Mouse (Mus musculus) limb, embryonic 11.5 days (tissue): ENCODE results near the gene Rgs12. TPM values are rescaled to one million over a fixed set of nuclear protein-coding genes. Genes with fewer than 3 reads are reported as not detected.
A peak's percentile ranks its signal among the peaks of the same experiment; 100 is the strongest.

Experiments
- ATAC-seq: fragments of 200-750 bp; cut with Nextera tagmentation; 2 replicates; pipeline ENCODE4 v1.8.0; 2017; ENCODE audit warnings: low read depth; ENCODE audit not compliant: insufficient number of reproducible peaks, low FRiP score, low TSS enrichment
- DNase-seq: peaks from one replicate; pipeline ENCODE4 v3.0.0-alpha.2; 2015; ENCODE audit warnings: low spot score
- H3K27ac ChIP-seq: fragments of 300-500 bp; sonication (generic); replicated peaks from 2 replicates; pipeline ENCODE4 v1.5.1; 2014; ENCODE audit warnings: low read depth, mild to moderate bottlenecking, low read length
- H3K27me3 ChIP-seq: fragments of 300-500 bp; sonication (generic); 2 replicates; pipeline ENCODE4 v1.6.1; 2014; ENCODE audit warnings: mild to moderate bottlenecking, low read length, mixed read lengths; ENCODE audit not compliant: control insufficient read depth, insufficient read depth
- H3K36me3 ChIP-seq: fragments of 300-500 bp; sonication (generic); 2 replicates; pipeline ENCODE4 v1.6.1; 2014; ENCODE audit warnings: mild to moderate bottlenecking, low read length, moderate library complexity, mixed read lengths; ENCODE audit not compliant: control insufficient read depth, insufficient read depth
- H3K4me1 ChIP-seq: fragments of 300-500 bp; sonication (generic); 2 replicates; pipeline ENCODE4 v1.6.1; 2014; ENCODE audit warnings: low read length, mixed read lengths; ENCODE audit not compliant: control insufficient read depth, insufficient read depth
- H3K4me2 ChIP-seq: fragments of 300-500 bp; sonication (generic); 2 replicates; pipeline ENCODE4 v1.6.1; 2014; ENCODE audit warnings: low read depth, mild to moderate bottlenecking, moderate library complexity; ENCODE audit not compliant: severe bottlenecking
- H3K4me3 ChIP-seq: fragments of 300-500 bp; sonication (generic); 2 replicates; pipeline ENCODE4 v1.5.1; 2014; ENCODE audit warnings: low read depth, low read length
- H3K9ac ChIP-seq: fragments of 300-500 bp; sonication (generic); 2 replicates; pipeline ENCODE4 v1.6.1; 2014; ENCODE audit warnings: mild to moderate bottlenecking, low read length
- H3K9me3 ChIP-seq: fragments of 300-500 bp; sonication (generic); 2 replicates; pipeline ENCODE4 v1.6.1; 2016; ENCODE audit warnings: low read length; ENCODE audit not compliant: control insufficient read depth
- WGBS: fragments of 180-500 bp; shearing (Covaris S2); extraction: QIAGEN DNeasy Blood & Tissue Kit; methylation state at CpG from one replicate; pipeline ENCODE4 v1.1.7; 2014; 5-methylcytosine and 5-hydroxymethylcytosine counted together
- polyA plus RNA-seq: library from polyadenylated mRNA; unstranded; fragments of >200 nt; fragmentation: Nextera tagmentation; extraction: Ambion mirVana; gene quantifications from 2 replicates; pipeline ENCODE4 v1.2.1, GENCODE M21; 2014

Rgs12 gene
- 38.4 and 38.7 TPM in 2 replicates for polyA plus RNA-seq

DNA sequence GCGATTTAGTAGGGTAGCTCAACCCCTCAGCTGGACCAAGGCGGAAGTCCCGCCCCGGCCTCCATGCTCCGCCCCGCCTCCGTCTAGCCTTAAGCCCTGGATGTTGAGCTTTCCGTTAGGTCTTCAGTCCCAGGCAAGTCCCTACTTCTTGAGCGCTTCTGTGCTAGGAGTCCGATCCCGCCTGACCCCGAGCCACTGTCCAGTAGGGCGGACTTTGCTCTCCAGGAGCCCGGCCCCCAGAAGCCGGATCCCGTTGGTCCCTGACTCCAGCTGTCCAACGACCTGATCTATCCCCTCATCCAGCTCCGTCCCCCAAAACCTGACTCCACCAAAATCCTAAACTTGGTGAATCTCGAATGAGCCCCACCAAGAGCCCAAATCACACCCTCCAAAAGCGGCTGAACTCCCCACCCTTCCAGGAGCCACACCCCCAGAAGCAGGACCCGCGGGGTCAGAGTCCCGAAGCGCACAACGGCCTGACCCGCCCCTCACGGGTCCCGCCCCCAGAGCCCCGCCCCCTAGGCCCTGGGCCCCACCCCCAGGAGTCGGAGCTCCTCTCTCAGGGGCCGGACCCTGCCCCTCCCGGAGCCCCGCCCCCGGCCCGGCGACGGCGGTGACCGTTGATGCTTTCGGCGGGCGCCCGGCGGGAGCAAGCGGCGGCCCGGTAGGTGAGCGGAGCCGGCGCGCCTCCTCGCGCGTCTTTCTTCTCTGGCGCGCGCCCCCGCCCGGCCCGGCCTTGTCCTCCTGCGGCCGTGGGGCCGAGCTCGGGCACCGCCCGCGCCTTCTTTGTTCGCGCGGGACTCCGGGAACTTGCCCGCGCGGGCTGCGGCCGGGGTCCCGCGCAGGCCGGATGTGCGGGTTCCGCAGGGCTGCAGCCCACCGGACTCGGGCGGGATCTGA, at the start of gene Rgs12:
Rgs12 (plus strand) TSS at position 585 of the 900 bp plus-strand sequence.
- no peaks in the 10 kb centered on the region for H3K9me3 ChIP-seq
- ATAC-seq (peak; percentile 95), DNase-seq (peak; percentile 96)
- H3K36me3 ChIP-seq: peaks cover 6% of the 10 kb centered on the region; the same call in 1 of the 2 replicates
- WGBS: under 1% methylated on average over 83 of the region's 84 CpGs
- H3K27me3 ChIP-seq: no peaks in the 10 kb centered on the region
- peak within 1 kb of the TSS; percentile 94 for H3K4me3 ChIP-seq
- H3K4me1 ChIP-seq: no peaks in the 10 kb centered on the region
- peak within 1 kb of the TSS; percentile 59 for H3K4me2 ChIP-seq
- peak within 1 kb of the TSS; percentile 98 for H3K9ac ChIP-seq
- peak within 1 kb of the TSS; percentile 86 for H3K27ac ChIP-seq

DNA sequence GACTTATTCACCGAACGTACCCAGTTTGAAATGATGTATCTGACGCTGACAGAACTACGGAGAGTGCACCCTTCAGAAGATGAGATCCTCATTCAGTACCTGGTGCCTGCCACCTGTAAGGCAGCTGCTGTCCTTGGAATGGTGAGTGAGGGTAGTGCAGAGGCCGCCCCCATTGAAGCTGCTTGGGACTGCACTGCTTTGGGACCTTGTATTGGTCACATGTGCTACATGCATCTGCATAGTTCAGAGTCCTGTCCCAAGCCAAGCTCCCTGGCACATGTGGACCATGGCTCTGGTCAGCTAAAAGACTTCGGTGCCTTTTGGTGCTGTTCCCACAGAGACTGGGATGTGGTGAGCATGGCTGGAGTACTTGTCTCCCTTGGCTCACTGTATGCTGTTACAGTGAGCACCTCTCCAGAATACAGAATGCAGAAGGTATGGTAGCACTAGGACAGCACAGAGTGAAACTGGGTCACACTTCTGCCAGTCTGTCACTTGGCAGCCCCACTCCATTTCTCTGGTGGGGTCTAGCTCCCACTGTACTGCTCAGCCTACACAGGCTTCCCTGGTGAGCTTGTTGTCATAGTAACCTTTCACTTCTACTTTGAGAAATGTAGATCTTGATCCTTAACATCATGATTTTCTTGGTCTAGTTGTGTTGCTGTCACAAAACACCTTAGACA, 49.3 kb upstream of the Rgs12 start:
- no peaks in the 10 kb centered on the region for H3K9me3 ChIP-seq
- H3K4me1 ChIP-seq: no peaks in the 10 kb centered on the region
- H3K27me3 ChIP-seq: no peaks in the 10 kb centered on the region
- H3K4me2 ChIP-seq: no peak overlapping the region
- no peak for ATAC-seq
- H3K9ac ChIP-seq: no peak overlapping the region
- H3K27ac ChIP-seq: no peak overlapping the region
- WGBS: 95% methylated on average over 6 of the region's 6 CpGs
- H3K36me3 ChIP-seq: peaks cover 13% of the 10 kb centered on the region; the same call in 1 of the 2 replicates
- H3K4me3 ChIP-seq: no peak overlapping the region
- DNase-seq: no peak

DNA sequence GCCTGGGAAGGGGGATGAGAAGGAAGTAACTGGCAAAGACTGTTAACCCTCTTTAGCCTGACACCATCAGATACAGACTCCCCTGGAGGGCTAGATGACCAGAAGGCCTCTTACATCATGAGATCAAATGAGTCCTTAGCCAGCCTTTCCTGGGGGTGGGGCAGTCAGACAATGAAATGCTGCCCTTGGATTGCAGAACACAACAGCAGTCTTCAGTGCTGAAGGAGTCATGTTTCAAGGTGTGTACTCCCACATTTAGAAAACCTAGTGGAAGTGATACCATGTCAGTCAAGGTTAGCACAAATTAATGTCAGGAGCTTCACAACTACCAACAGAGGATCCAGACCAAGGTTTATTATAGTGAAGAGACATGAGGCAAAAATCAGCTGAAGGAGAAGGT, 46.9 kb upstream of the Rgs12 start:
- no peak for ATAC-seq

DNA sequence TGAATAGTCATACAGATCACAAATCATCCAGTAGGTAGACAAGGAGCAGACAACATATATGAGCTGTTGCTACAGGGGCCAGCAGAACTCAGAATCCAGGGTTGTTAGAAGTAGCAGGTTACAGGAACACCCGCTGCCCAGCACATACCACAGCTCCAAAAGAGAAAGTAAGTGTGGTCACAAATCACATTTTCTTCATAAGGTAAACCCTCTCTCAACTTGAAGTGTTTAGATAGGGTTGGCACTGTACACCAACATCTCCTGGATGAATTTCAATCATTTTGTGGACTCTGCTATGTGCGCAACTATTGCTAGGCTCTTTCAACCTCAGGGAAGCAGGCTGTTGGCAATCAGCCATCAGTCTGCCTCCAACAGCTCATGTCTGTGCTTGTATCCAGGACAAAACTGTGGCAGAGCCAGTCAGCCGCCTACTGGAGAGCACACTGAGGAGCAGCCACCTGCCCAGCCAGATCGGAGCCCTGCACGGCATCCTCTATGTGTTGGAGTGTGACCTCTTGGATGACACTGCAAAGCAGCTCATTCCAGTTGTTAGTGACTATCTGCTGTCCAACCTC, 46.3 kb upstream of the Rgs12 start:
- no peak overlapping the region for H3K27ac ChIP-seq
- ATAC-seq: no peak
- no peak overlapping the region for H3K4me3 ChIP-seq
- H3K4me2 ChIP-seq: no peak overlapping the region
- no peak overlapping the region for H3K9ac ChIP-seq
- no peaks in the 10 kb centered on the region for H3K4me1 ChIP-seq
- H3K9me3 ChIP-seq: no peaks in the 10 kb centered on the region
- no peak for DNase-seq
- 96% methylated on average over 5 of the region's 5 CpGs for WGBS
- H3K27me3 ChIP-seq: no peaks in the 10 kb centered on the region
- H3K36me3 ChIP-seq: peaks cover 24% of the 10 kb centered on the region; the same call in 1 of the 2 replicates

More for the DNA sequence above, 46.9 kb upstream of the Rgs12 start:
- no peak for DNase-seq
- no peak overlapping the region for H3K4me3 ChIP-seq
- no peak overlapping the region for H3K9ac ChIP-seq
- peaks cover 24% of the 10 kb centered on the region; the same call in 1 of the 2 replicates for H3K36me3 ChIP-seq
- no peak overlapping the region for H3K27ac ChIP-seq
- H3K4me2 ChIP-seq: no peak overlapping the region
- no peaks in the 10 kb centered on the region for H3K9me3 ChIP-seq
- no peaks in the 10 kb centered on the region for H3K27me3 ChIP-seq
- no peaks in the 10 kb centered on the region for H3K4me1 ChIP-seq

DNA sequence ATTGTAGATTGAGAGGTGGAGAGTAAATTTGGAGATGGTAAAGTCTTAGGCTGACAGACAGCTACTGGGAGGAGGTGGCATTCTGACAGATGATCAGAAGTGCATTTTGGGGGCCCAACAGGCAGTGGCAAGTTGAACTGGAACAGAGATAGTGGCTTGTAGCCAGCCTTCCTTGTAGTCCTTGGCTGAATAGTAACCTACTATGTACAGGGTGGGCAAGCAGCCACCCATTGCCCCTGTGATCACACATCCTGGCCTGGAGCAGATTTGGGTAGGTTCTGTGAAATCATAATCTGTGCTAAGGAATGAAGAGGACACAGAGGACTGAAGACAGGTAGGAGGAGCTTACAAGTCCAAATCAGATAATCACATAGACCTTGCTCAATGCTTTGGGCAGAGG, 44.8 kb upstream of the Rgs12 start:
- no peak overlapping the region for H3K27ac ChIP-seq
- no peak overlapping the region for H3K4me3 ChIP-seq
- ATAC-seq (no peak), DNase-seq (no peak)
- H3K36me3 ChIP-seq: peaks cover 29% of the 10 kb centered on the region; the same call in 1 of the 2 replicates
- no peaks in the 10 kb centered on the region for H3K9me3 ChIP-seq
- no peaks in the 10 kb centered on the region for H3K4me1 ChIP-seq
- no peak overlapping the region for H3K9ac ChIP-seq
- H3K27me3 ChIP-seq: no peaks in the 10 kb centered on the region
- H3K4me2 ChIP-seq: no peak overlapping the region

DNA sequence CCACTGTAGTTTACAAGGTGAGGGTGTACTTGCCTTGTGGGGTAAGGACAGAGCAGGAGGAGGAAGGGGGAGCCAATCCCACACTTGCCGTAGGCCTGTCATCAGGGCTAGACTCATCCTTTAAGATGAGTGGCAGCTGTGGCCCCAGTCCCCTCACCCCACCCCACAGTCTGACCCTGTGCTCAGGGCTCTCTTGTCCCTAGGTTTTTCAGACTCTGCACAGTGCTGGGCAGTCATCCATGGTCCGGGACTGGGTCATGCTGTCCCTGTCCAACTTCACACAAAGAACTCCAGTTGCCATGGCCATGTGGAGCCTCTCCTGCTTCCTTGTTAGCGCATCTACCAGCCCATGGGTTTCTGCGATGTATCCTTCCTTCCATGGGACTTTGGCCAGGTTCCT, 42.0 kb upstream of the Rgs12 start:
- Histone ChIP-seq H3K4me3 (no peak overlapping the region), H3K4me1 (no peaks in the 10 kb centered on the region), H3K27ac (no peak overlapping the region), H3K4me2 (no peak overlapping the region), H3K9me3 (no peaks in the 10 kb centered on the region), H3K27me3 (no peaks in the 10 kb centered on the region), H3K9ac (no peak overlapping the region), H3K36me3 (peaks cover 22% of the 10 kb centered on the region; the same call in 1 of the 2 replicates)
- WGBS: 89% methylated on average over 4 of the region's 4 CpGs
- no peak for DNase-seq
- no peak for ATAC-seq

DNA sequence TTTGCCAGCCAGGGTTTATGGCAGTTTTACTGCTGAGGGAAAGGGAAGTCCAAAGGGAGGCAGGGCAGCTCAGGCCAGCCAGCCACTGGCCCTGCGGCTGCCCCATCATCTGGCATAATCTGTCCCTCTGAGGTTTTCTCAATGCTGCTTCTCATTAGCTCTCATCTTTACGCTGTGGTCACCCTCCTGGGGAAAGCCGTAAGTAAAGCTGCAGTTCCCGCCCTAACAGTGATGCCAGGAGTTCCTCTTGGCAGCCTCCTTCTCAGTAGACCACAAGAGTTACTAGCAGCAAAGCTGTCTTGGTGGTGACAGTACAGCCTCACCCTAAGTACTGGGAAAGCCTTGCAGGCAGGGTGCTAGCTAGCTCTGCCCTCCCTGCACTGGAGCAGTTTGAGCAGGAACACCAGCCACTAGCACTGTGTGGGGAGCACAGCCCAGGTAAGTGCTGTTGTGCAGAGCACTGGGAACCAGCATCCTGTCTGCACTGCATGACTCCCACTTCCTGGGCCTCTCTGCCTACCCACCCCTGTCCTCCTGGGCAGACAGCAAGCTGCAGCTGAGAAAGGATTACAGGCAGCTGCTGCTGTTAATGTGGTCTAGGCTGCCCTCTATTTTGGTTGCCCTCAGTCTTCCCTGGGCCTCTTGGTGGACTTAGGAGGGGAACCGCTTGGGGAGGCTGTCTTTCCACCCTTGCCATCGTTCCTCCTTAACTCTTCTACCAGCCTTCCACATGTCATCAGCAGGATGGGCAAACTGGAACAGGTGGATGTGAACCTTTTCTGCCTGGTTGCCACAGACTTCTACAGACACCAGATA, 41.1 kb upstream of the Rgs12 start, which contains the start of gene Msantd1:
Msantd1 (plus strand) TSS at position 103 of the 816 bp plus-strand sequence.
- no peak for ATAC-seq
- H3K27ac ChIP-seq: no peak within 1 kb of the TSS
- H3K4me2 ChIP-seq: no peak within 1 kb of the TSS
- no peak within 1 kb of the TSS for H3K9ac ChIP-seq
- H3K9me3 ChIP-seq: no peaks in the 10 kb centered on the region
- no peaks in the 10 kb centered on the region for H3K27me3 ChIP-seq
- H3K4me3 ChIP-seq: no peak within 1 kb of the TSS
- WGBS: 78% methylated on average over 6 of the region's 6 CpGs
- H3K4me1 ChIP-seq: no peaks in the 10 kb centered on the region
- peaks cover 20% of the 10 kb centered on the region; the same call in 1 of the 2 replicates for H3K36me3 ChIP-seq
- DNase-seq: no peak
